Mouse (Mus musculus) layer of hippocampus, postnatal 10 days (tissue): ENCODE data around the gene Olfr1126. TPM values are rescaled to one million over a fixed set of nuclear protein-coding genes. Genes with fewer than 3 reads are reported as not detected.
"Not testable (repeated sequence)": the region's sequence is repeated elsewhere in the genome, so short reads cannot be mapped to it uniquely, and the experiment has no call there.

Source experiments
- DNase-seq, 2 experiments: peaks; one replicate each; pipeline ENCODE4 v3.0.0; 2021; ENCODE audit warnings: low spot score in 2 of 2
- long read RNA-seq: library from polyadenylated mRNA; stranded (forward); transcript quantifications from one replicate; pipeline ENCODE4 v2.0.0, GENCODE M21; 2023
- total RNA-seq, 2 experiments: library from RNA; stranded (reverse); gene quantifications; 2 replicates each; pipeline ENCODE4 v1.2.3; 2021

Gene Olfr1126
- not detected for total RNA-seq
- long read RNA-seq = 0 reads

GRCm38 (mm10) chr2:87453662-87454061 lies at the start of gene Olfr1126:
TSS of gene Olfr1126 (plus strand) at chr2:87453962.
- DNase-seq = no peak

GRCm38 (mm10) chr2:87416335-87416734 lies 37.4 kb upstream of the Olfr1126 start, which contains the start of gene Olfr1123:
TSS of gene Olfr1123 (plus strand) at chr2:87416635.
- DNase-seq = no peak

DNA sequence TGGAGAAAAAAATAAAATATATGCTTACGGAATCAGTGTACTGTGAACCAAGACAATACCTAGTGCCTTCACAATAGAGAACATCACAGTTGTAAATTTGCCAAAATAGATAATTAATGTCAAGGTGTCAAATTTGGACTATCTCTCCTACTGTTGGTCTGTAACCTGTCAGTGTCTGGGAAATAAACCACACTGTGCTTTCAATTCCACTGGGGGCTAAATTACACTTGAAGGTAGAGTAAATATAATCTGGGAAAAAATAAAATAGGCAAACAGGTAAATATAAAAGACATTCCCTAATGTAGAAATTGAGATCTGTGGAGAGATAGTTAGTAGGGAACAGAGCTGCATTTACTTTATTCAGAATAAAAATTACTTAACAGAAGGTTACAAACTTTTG lies 23.8 kb upstream of the Olfr1126 start, which contains the start of gene Olfr1124:
Olfr1124 (plus strand) TSS at position 301 of the 400 bp plus-strand sequence.
- DNase-seq = no peak

GRCm38 (mm10) chr2:87437731-87438130 lies 16.0 kb upstream of the Olfr1126 start:
- no peak for DNase-seq

GRCm38 (mm10) chr2:87461769-87462168 lies 8.0 kb downstream of the Olfr1126 start:
- no peak for DNase-seq

- DNase-seq = no peak
Measured at GRCm38 (mm10) chr2:87480207-87480606, 26.4 kb downstream of the Olfr1126 start.

- DNase-seq = no peak
Measured at GRCm38 (mm10) chr2:87481158-87481557, 27.4 kb downstream of the Olfr1126 start.

DNA sequence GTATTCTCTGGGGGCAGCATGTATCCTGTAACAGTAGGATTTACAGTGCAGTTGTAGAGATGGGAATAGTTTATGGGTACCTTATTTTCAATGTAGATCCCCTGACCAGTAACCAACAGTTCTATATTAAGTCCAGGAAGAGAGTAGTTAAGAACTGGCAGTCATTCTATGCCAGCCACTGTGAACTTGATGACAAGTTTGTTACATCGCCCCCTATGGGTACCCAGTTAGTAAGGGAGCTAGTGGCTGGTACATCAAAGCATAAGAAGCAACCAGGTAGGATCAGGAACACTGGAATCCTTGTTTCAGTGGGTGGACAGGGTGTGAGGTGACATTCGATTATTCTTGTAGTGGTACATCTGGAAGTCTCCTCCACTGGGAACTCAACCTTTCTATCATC lies 28.5 kb downstream of the Olfr1126 start:
- no peak for DNase-seq

GRCm38 (mm10) chr2:87496993-87497392 lies 43.2 kb downstream of the Olfr1126 start, which contains the start of gene Pramel7:
TSS of gene Pramel7 (minus strand) at chr2:87497093.
- DNase-seq = not testable (repeated sequence)

DNA sequence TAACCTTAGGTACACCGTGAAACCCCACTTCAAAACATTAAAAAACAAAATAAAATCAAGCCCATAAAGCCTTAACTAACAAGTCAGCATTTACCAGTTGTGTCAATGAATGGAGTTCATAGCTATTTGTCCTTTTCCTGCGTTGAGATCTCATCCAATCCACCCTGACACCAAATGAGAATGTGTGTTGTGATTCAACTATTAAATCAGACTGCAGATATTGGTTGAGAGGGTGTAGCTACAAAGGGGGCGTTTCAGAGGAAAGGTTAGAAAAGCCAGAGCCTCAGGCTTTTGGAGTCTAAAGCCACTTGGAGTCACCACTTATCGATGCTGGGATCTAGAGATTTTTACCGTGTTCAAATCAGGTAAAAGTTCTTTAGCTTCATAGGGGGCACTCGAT lies 52.5 kb downstream of the Olfr1126 start, which contains the start of gene Pramel6:
Pramel6 (plus strand) TSS at position 301 of the 400 bp plus-strand sequence.
- DNase-seq = no peak

Other genes starting within 250 kb of the Olfr1126 start
- gene Olfr1113, start 245.0 kb upstream of the Olfr1126 start, total RNA-seq = not detected
- gene Olfr1115, start 205.9 kb upstream of the Olfr1126 start, total RNA-seq = not detected
- not detected for gene Olfr1116, start 186.4 kb upstream of the Olfr1126 start, total RNA-seq
- not detected for gene Olfr1118, start 146.4 kb upstream of the Olfr1126 start, total RNA-seq
- gene Olfr1120, start 99.1 kb upstream of the Olfr1126 start, total RNA-seq = not detected
- gene Olfr1121, start 84.1 kb upstream of the Olfr1126 start, total RNA-seq = not detected
- not detected for gene Olfr1122, start 68.1 kb upstream of the Olfr1126 start, total RNA-seq
- not detected for gene Olfr1123, start 37.3 kb upstream of the Olfr1126 start, total RNA-seq
- not detected for gene Olfr1124, start 23.7 kb upstream of the Olfr1126 start, total RNA-seq
- not detected for gene Pramel7, start 43.1 kb downstream of the Olfr1126 start, total RNA-seq
- not detected for gene Pramel6, start 52.6 kb downstream of the Olfr1126 start, total RNA-seq
- gene Olfr153, start 77.8 kb downstream of the Olfr1126 start, total RNA-seq = not detected
- not detected for gene Olfr1128, start 91.6 kb downstream of the Olfr1126 start, total RNA-seq
- gene Olfr1129, start 119.9 kb downstream of the Olfr1126 start, total RNA-seq = not detected
- gene Olfr1130, start 152.2 kb downstream of the Olfr1126 start, total RNA-seq = not detected
- not detected for gene Olfr1131, start 173.1 kb downstream of the Olfr1126 start, total RNA-seq
- gene Olfr1132, start 183.6 kb downstream of the Olfr1126 start, total RNA-seq = not detected
- gene Olfr1133, start 193.4 kb downstream of the Olfr1126 start, total RNA-seq = not detected
- gene Olfr1134, start 204.5 kb downstream of the Olfr1126 start, total RNA-seq = not detected
- gene Olfr1135, start 219.7 kb downstream of the Olfr1126 start, total RNA-seq = not detected
- not detected for gene Olfr1136, start 240.0 kb downstream of the Olfr1126 start, total RNA-seq